Mouse (Mus musculus) 3134 (cell line): ENCODE results near the gene Naxe.

Source experiments
- DNase-seq: peaks from one replicate; pipeline ENCODE4 v3.0.0-alpha.2; 2011; ENCODE audit warnings: low spot score; ENCODE audit not compliant: insufficient read length; ENCODE audit errors: extremely low read depth

The Naxe gene

GRCm38 (mm10) chr3:88057902-88058696, at the start of gene Naxe:
TSS of gene Naxe (minus strand) at chr3:88058495.
- peak; percentile 96 for DNase-seq

DNA sequence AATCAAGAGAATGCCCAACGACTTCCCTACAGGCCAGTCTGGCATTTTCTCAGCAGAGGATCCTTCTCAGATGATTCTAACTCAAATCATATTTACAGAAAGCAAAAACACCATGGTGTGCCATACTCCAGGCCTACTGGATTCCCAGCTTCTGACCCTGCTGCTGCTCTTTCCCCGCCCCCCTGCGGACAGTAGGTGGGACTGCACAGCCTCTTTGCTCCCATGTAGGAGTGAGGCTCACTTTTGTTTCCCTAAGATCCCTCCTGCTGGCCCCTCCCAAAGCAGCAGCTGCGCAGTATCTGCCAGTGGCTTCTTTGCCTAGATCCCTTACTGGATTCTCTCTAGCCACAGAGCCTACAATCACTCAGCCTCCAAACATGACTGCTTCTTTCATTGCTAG, 47.8 kb upstream of the Naxe start:
- no peak for DNase-seq

- no peak for DNase-seq
Measured at GRCm38 (mm10) chr3:88102611-88103010, 44.3 kb upstream of the Naxe start.

- DNase-seq = no peak
Measured at GRCm38 (mm10) chr3:88102196-88102595, 43.9 kb upstream of the Naxe start.

GRCm38 (mm10) chr3:88101736-88102135, 43.4 kb upstream of the Naxe start:
- no peak for DNase-seq

GRCm38 (mm10) chr3:88100251-88100650, 42.0 kb upstream of the Naxe start:
- no peak for DNase-seq

DNA sequence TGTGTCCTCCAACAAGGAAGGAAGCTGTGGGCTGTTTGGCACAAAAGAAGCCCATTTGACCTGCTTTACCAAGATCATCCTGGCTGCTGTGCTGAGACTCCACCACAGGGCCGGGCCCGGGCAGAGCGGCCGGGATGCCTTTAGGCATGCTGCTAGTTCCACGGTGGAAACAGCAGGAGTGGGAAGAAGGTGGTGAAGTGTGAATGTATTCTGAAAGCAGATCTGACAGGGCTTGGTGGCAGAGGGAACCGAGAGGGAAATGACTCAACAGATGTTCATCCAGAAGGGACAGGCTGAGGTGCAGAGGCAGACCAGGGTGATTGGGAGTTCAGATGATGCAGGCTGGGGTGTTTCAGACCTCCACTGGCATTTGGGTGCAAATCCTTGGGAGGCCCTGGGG, 39.4 kb upstream of the Naxe start:
- peak; percentile 34 for DNase-seq

DNA sequence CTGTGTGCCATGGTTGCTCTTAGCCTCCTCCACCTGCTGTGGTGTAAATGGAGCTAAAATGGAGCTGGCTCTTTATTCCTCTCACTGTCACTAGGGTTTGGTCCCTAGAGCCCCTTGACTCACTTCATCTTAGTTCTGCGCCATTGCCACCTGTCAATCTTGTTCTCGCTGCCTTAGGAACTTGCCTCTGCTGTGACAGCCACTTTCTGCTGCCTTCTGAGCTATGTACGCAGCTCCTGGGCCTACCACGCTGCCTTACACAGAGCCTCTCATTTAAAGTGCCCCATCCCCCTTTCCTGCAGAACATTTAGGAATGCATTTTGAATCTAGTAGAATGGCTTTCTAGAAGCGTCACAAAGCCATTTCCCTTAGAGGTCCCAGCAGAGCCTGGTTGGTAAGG, 35.8 kb upstream of the Naxe start:
- DNase-seq = no peak

- no peak for DNase-seq
Measured at GRCm38 (mm10) chr3:88090616-88091015, 32.3 kb upstream of the Naxe start.

DNA sequence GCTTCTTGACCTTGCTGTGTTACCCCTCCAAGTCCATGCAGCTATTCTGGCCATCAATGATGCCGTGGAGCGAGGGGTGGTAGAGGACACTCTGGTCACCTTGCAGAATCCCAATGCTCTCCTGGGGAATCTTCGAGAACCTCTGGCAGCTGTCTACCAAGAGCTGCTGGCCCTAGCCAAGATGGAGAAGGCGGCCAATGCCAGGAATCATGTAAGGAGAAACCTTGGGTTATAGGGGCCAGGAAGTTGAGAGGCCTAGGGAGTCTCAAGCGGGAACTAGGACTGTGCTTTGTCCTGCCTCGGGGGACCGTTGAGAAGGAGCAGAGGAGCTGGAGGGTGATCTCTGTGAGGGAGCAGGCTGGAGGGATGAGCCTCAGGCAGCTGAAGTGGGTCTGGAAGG, 31.8 kb upstream of the Naxe start:
- DNase-seq = no peak

DNA sequence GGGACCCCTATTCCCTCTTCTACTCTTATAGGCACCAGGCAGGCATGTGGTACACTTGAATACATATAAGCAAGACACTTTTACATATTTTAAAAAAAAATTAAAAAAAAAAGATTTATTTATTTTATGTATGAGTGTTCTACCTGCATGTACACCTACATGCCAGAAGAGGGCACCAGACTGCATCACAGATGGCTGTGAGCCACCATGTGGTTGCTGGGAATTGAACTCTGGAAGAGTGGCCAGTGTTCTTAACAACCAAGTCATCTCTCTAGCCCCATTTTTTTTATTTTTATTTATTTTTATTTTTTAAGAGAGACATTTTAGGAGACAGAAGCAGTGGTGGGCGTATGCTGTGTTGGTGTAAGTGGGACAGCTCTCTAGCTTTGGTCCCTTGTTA, 29.4 kb upstream of the Naxe start:
- peak; percentile 45 for DNase-seq

- no peak for DNase-seq
Measured at GRCm38 (mm10) chr3:88085459-88085858, 27.2 kb upstream of the Naxe start.

GRCm38 (mm10) chr3:88084001-88084400, 25.7 kb upstream of the Naxe start:
- DNase-seq = no peak

- DNase-seq = peak; percentile 75
Measured at GRCm38 (mm10) chr3:88082663-88083062, 24.4 kb upstream of the Naxe start.

- no peak for DNase-seq
Measured at GRCm38 (mm10) chr3:88082224-88082618, 23.9 kb upstream of the Naxe start.

GRCm38 (mm10) chr3:88081345-88082223, 23.3 kb upstream of the Naxe start, which contains the start of gene Iqgap3:
TSS of gene Iqgap3 (plus strand) at chr3:88081971.
- peak; percentile 91 for DNase-seq

- DNase-seq = no peak
Measured at GRCm38 (mm10) chr3:88078204-88078603, 19.9 kb upstream of the Naxe start, which contains the start of gene Ttc24. TSS of gene Ttc24 (minus strand) at chr3:88078304.

GRCm38 (mm10) chr3:88077441-88077840, 19.1 kb upstream of the Naxe start:
- no peak for DNase-seq

DNA sequence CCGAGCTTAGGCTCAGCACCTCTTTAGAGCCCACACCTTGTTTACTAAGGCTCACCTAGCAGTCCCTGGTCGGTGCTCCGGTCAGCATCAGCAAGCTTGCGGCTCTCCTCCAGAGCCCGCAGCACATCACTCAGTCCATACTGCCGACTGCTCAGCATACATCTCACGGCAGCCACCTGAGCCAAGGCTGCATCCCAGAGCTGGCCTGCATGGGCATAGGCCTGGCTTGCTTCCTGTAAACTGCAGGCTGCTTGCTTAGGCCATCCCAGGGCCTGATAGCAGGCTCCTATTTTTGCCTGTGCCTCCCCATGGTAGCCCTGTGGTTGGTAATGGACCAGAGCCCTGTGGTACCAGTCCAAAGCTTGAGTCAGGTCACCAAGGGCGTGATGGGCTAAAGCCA, 16.5 kb upstream of the Naxe start:
- no peak for DNase-seq

DNA sequence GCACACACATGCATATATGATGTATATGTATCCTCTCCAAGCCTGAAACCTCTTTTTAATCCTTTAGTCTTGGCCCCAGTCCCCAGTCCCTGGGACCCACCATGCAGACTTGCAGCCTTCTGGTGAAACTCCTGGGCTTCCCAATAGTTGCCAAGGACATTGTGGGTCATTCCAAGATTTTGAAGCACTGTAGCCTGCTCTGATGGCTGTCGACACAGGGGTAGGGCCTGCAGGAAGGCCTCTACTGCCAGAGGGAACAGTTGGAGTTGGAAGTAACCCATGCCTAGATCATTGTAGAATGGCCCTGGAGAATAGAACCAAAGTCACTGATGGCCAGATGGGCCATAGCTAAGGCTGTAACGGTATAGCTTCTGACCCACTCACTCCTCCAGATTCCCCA, 16.1 kb upstream of the Naxe start:
- DNase-seq = no peak

DNA sequence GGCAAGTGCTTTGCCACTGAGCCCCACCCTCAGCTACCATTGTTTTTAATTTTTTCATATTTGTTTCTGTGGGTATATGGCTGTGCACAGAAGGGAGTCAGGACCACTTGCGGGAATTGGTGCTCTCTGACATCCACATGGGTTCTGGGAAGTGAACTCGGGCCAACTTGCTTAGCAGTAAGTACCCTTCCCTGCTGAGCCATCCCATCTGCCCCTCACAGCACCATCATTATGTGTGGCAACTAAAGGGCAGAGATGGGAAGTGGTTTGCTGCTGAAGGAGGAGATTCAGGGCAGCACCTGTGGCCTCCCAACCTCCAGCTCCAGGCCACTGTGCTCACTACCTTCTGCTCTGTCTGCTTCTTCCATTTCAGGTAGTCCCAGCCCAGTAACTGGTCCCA, 15.3 kb upstream of the Naxe start:
- no peak for DNase-seq

- peak; percentile 53 for DNase-seq
Measured at GRCm38 (mm10) chr3:88071783-88072182, 13.5 kb upstream of the Naxe start.
